Mouse (Mus musculus) adipocyte (in vitro differentiated cells): Measurements from ENCODE around the gene Atp6v0c.
"Not testable (repeated sequence)": the region's sequence is repeated elsewhere in the genome, so short reads cannot be mapped to it uniquely, and the experiment has no call there.

ENCODE experiments used
- DNase-seq: peaks from one replicate; pipeline ENCODE4 v3.0.0-alpha.2; 2016; ENCODE audit warnings: low spot score

Gene Atp6v0c

DNA sequence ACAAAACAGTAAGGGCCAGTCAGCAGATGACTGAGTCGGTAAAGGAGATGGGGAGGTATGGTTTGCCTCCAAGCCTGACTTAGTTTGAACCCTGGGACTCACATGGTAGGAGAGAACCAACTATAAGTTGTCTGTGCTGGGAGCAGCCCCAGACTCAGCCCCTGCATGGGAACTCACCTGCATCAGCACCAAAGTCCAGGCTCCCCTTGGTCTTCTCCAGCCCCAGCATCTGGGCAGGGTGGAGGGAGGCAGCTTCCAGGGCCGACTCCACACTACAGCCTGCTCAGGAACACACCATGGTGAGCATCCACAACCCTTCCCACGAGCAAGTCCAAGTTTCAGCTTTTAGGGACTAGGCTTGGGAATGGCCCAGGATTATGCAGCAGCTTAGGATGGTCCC is 13.1 kb downstream of the Atp6v0c start:
- no peak for DNase-seq

DNA sequence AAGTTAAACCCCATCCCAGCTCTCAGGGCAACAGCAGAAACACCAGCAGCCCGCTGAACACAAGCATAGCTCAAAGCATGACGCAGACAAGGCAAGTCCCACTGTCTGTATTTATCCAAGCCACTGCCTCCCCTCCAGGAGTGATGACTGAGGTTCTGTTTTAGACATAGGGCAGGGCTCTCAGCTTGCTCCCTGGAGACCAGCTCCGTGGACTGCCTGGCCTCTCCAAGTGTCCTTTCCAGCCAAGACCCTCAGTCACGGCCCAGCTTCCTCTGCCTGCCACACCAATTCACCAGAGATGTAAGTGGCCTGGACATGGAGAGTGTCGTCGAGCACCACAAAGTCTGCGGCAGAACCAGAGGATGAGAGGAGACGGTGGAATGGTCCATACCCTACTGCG is 13.8 kb downstream of the Atp6v0c start:
- no peak for DNase-seq

DNA sequence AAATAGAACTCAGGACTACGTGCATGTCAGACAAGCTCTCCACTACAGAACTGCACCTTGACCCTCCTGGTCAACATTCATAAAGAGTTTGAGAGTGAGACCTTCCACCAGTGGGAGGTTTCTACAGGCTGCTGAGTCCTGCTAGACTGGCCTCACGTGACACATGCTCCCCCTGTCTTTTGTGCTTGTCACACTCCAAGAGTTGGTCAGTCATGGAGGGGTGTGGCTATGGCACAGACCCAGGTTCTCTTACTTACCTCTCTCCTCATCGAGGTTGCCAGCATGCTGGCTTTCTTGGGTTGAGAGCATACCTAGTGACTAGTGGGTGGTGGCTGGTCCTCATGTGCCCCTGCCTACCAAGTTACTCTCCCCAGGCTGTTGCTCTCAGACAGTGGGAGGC is 15.0 kb downstream of the Atp6v0c start:
- no peak for DNase-seq

DNA sequence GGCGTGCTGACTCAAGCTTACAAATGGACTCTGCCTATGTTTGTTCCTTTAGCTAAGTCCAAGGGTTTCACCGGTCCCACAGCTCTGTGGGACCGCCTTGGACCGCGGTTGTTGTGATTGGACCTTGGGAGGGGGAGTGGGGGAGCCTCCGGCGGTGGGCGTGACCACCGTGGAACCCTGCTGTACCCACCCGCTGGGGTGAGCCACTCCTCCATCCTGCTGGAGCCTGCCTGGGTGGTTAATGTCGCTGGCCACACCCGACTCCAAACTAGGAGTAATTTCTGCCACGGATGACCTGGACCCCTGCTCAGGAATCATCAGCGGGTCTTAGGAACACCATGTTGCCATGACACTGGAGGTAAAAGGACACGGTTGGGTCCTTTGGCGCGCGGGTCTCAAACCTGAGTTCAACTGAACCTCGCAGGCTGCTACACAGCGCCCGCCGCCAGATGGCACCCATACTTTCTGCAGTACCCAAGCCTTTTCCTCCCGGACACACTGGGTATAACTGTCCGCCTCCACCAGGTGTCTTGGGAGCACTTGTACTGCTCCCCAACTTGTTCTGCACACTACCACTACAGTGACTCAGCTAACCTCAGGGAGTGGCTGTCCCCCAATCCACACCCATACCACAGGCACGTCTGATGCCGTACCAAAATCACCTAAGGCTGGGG is 17.5 kb downstream of the Atp6v0c start:
- peak; percentile 84 for DNase-seq

DNA sequence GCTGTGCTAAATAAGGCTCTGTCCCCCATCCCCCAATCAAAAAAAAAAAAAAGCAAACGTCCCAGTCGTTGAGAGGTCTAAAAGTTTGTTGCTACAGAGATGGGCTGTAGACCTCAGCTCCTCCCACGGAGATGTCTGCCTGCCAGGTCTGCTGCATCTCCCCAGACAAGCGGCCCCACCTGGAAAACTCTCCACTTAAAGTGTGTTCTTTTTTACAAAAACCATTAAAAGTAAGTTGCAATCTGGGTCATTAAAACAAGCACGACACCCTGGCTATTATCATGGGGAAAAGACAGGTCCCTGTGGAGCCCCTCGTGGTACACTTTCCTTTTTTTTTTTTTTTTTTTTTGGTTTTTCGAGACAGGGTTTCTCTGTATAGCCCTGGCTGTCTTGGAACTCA is 18.1 kb downstream of the Atp6v0c start:
- DNase-seq, result no peak

DNA sequence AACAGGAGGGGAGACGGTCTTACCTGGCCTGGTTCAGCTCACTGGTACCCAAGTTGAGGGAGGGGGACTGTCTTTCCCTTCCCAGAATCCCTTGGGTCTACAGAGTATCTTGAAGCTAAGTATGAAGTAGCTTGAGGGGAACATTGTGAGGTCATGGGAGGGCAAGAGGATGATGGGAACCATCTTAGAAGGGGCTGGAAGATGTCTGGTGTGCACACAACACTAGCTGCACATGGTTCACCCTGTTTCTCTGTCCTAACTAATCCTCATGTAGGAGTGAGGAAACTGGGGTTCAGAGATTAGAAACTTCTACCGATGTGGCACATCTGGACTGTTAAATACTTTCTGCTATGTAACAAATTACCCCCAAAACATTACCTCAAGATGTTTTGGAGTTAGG is 18.7 kb downstream of the Atp6v0c start, which contains the start of gene Pdpk1:
Gene Pdpk1, minus strand, starts transcription at position 101 of the 400 bp plus-strand sequence.
- no peak for DNase-seq

DNA sequence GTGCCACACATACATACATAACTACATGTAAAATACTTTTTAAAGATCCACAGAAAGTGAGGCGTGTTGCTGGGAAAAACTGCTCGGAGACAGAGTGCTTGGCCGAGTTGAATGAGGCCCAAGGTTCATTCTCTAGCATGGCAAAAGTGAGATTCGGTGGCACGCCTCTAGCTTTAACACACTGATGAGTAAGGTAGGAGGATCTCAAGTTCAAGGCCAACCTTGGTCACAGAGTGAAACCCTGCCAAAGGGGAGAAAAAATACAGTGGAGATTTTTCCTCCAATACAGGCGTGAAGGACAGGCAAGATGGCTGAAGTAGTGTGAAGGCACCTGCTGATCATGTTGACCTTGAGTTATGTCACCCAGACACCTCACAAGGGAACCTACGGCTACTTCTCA is 20.1 kb downstream of the Atp6v0c start:
- DNase-seq, result no peak

DNA sequence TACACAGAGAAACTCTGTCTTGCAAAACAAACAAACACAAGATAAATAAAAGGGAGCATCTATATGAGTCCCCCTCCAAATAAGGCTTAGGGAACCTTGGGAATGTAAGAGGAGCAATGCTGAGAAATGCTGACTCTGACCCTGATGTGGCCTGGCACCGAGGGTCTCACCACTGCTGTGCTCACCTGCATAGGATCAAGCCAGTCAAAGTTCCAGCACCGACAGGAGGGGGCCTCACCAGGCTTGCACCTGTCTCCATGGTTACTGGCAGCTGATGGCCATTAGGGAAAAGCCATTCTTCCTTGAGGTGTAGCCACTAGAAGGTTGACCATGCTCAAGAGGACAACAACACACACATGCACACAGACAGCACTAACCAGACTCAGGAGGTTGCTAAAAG is 26.6 kb downstream of the Atp6v0c start:
- no peak for DNase-seq

DNA sequence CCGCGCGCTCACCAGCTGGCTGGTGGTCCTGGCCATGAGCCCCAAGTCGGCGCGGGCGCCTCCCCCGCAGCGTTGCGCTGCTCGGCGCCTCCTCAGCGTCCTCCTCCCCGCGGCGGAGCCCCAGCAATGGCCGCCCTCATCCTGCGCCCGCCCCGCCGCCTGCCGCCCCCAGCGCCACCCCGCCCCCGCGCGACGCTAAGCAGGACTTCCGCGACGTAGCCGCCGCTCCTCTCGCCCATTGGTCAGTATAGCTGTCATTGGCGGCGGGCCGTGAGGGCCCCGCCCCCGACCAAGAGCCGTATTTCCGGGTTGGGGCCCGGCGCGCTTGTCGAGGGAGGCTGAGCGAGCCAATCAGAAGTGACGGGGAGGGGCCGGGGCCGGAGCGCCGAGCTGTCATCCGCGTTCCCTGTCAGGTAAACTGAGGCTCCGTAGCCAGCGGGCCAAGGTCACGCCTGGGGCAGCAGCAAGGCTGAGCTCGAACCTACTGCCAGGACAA is 28.0 kb downstream of the Atp6v0c start:
- DNase-seq, result peak; percentile 98

DNA sequence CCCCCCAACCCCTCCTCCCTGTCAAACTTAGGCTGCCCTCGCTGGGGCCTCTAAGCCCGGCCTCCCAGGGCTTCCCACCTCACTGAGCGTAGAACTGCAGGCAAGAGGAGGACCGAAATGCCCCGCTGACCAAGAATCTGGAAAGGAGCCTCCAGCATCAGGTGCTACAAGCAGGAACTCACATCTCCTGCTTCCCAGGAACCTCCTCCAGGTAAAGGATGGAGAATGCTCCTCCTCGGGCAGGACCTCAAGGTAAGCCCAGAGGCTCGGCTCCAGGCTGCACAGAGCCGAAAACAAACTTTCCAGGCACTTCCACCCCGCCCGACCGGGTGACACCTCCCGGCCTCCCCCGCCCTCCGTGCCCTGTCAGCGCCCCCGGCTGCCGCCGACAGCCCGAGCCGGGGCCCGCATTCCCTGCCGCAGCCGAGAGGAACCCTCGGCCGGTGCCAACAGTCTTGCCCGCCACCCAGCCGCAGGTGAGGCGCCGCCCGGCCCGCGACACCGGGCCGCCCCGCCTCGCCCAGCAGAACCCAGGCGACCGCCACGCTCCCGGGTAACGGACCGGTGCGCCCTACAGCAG is 28.6 kb downstream of the Atp6v0c start:
- DNase-seq, result peak; percentile 55

DNA sequence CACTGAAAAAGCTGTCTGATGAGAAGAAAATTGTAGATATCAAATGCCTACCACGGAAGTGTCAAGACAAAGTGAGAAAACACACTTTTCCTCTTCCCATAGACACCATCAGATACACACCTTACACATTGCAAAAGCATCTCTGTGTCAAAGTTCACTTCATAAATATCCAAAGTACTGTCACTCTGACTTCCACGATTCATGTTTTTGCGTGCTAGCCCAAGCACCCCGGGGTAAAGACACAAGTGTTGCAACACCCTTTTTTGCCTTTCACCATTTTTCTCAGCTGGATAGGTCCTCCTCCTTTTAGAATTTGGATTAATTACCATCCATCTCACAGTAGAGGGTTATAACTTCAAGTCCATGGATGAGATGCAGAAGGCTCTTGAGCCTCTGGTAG is 29.5 kb downstream of the Atp6v0c start:
- peak; percentile 54 for DNase-seq

DNA sequence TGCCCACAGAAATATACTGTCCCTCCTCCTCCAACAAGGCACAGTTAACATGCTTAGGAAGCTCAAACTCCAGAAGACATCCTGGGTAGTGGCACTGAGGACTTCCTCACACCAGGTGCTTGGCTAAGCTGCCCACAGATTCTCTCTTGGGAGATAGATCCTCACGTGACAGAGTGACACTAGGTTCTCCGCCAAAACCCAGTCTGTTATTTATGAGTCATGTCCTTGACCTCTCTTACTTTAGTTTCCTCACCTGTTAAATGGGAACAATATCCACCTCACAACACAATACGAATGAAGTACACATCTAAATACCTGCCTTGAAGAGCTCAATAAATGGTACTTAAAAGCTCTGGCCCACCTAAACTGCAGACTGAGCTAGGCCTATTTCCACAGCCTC is 30.2 kb downstream of the Atp6v0c start:
- no peak for DNase-seq

DNA sequence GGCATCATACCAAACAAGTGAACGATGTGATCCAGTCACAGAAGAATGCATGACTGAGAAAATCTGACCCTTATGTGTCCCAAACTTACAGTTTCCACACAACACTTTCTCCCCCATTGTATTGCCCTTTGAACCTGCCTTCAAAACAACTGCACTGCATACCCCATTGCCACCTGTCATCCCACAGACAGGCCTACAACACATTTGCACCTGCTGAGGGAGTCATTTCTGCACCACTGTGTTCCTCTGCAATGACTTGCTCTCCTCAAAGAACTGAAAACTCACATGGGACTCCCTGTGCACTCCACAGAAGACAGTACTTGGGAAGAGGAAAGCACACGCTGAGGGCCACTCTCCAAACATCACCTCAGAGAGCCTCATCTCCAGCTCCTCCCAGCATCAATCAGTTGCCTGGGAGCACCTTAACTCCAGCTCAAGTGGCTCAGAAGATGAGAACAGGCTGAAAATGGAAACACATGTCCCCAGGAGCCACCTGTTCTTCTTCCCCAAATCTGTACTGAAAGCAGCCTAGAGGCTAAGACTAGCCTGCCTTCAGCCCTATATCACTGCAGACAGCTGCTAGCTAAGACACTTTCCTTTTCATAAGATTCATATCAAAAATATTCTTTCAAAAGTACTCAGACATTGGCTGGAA is 32.1 kb downstream of the Atp6v0c start:
- no peak for DNase-seq

DNA sequence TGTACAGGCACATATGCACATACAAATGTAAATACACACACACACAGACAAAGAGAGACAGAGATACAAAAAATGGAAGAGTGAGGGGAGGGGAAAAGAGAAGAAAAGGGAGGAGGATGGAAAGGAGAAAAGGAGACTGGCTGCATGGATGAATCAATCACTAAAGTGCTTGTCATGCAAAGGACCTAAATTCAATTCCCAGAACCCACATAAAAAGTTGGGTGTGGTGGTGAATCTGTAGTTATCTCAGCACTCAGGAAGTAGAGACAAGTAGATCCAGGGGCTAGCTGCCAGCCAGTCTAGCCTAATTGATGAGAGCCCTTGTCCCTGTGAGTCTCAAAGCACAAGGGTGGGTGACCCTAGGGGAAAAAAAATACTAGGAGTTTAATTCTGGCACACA is 35.4 kb downstream of the Atp6v0c start:
- no peak for DNase-seq

DNA sequence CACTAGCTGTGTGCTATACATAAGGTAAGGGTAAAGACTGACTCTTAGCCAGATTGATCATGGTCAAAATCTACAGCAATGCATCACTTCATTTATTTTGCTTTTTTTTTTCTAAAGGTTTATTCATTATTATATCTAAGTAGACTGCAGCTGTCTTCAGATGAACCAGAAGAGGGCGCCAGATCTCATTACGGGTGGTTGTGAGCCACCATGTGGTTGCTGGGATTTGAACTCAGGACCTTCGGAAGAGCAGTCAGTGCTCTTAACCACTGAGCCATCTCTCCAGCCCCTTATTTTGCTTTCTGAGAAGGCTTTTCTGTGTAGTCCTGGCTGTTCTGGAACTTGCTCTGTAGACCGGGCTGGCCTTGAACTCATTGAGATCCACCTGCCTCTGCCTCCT is 36.6 kb downstream of the Atp6v0c start:
- not testable (repeated sequence) for DNase-seq

DNA sequence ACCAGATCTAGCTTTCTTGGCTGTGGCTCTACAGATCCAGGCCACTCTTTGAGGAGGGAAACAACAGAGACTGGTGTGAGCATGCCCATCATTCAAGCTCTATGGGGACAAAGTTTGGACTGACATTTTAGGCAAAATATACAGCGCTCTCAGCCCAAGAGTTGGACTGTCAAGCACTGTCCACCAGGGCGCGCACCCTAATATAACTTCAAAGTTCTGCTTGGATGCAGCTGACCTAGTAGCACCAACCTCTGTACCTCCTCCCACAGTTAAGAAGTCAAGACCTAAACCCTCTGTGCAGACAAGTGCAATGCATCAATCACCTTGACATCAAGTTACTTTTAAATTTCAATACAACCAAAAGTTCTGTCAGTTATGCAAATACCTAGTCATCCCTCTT is 37.9 kb downstream of the Atp6v0c start:
- no peak for DNase-seq

DNA sequence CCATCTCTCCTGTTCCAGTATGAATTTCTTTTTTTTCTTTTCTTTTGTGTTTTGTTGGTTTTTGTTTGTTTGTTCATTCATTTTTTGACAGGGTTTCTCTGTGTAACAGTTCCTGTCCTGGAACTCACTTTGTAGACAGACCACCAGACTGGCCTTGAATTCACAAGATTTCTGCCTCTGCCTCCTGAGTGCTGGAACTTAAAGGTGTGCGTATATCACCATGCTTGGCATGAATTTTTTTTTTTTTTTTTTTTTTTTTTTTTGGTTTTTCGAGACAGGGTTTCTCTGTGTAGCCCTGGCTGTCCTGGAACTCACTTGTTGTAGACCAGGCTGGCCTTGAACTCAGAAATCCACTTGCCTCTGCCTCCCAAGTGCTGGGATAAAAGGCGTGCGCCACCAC is 40.3 kb downstream of the Atp6v0c start:
- DNase-seq, result not testable (repeated sequence)

DNA sequence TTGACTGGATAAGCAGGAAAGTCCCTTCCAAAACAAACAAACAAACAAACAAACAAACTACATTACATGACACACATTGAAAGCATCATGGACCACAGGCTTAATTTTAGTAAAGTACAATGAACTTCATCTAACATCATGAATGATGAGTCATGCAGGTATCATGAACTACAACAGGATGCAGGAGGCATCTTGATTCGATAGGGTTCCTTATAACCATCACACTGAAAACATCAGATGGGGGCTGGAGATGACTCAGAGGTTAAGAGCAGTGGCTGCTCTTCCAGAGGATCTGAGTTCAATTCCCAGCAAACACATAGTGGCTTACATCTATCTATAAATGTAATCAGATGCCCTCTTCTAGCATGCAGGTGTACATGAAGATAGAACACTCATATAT is 41.9 kb downstream of the Atp6v0c start:
- DNase-seq, result no peak

DNA sequence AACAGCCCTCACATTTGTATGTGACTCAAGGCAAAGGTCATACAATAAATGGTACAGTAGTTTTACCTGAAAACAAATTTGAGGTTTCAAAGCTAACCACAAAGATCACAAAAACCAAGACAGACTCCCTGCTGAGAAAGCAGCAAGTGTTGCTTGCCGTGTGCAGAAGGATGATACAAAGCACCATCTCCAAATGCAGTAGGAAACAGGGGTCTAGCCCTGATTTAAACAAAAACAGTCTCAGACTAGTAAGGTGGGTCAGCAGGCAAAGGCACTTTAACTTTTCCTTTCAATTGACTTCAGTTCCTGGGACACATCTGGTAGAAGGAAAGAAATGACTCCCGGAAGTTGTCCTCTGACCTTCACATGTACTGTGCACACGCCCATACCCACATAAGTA is 42.7 kb downstream of the Atp6v0c start:
- no peak for DNase-seq

DNA sequence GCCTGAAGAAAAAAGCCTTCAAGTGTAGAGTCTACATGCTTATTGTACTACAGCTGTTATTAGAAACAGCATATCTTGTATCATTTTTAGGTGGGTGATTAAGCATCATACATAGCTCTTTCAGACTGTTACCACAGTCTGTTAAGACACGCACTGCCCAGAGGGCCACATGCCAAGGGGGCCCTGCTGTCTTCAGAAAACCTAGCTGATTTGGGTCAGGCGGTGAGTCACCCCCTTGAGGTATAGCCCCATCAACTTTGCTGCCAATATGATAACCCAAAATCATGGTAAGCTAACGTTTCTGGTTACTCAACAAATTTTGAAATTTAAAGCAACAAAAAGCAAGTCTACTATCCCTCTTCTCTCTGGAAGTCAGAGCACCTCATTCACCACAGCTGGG is 50.1 kb downstream of the Atp6v0c start:
- DNase-seq, result no peak
